Mouse (Mus musculus) adipose tissue, adult 10 weeks (tissue): ENCODE results near the gene Rlf. TPM values are rescaled to one million over a fixed set of nuclear protein-coding genes. Genes with fewer than 3 reads are reported as not detected.

Source experiments
- polyA plus RNA-seq: library from polyadenylated mRNA; stranded (reverse); fragments of 350-450 nt; fragmentation: Illumina TruSeq; extraction: RNeasy Lipid Tissue Mini Kit (QIAGEN cat#74804); gene quantifications from one replicate; pipeline ENCODE4 v1.2.3, GENCODE M21; 2014; ENCODE audit warnings: low read depth, low replicate concordance

Rlf gene
- polyA plus RNA-seq, result 10.7 TPM

GRCm38 (mm10) chr4:121214793-121215304 lies at the start of gene Rlf:
Gene Rlf (minus strand): TSS chr4:121215084.

GRCm38 (mm10) chr4:121109126-121109525 lies 105.8 kb downstream of the Rlf start, which contains the start of gene Tmco2:
Gene Tmco2 (minus strand): TSS chr4:121109226.

DNA sequence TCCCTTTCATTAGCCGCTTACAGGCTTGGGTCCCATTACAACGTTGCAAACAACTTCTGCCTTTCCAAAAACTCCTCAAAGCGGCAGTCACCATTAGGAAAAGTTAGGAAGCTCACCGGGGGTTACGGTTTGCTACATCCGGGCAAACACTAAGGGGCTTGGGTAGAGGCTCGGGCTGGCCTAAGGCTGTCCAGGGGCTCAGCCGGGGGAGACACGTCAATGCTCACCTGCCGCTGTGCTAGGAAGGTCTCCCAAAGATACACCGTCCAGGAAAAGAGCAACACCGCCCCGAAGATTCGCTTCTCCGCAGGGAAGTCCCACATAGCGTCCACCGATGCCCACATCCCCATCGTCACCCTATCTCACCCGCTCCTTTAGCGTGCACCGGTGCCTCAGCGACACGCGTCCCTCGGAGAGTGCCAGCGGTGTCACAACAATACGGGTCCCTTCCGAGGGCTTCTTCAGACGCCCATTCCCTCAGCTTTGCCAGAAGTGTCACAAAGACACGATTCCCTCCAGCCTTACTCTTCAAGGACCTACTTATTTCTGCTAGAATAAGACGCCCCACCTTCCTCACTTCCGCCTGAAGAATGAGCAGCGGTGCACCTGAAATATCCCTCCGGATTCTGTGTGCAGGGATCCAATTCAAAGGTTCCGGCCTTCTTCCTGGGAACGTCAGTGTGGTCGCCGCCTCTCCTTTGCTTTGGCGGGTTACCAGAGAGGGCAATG lies 117.1 kb downstream of the Rlf start, which contains the start of gene Zmpste24:
Gene Zmpste24 (minus strand): TSS at position 592 of the 729 bp plus-strand sequence.

Other genes with a start within 250 kb of the Rlf start
- 19.8 TPM for gene Smap2, start 197.8 kb downstream of the Rlf start, polyA plus RNA-seq
- 0.55 TPM for gene Col9a2, start 175.7 kb downstream of the Rlf start, polyA plus RNA-seq
- 42.5 TPM for gene Zmpste24, start 116.8 kb downstream of the Rlf start, polyA plus RNA-seq
- gene Tmco2, start 105.9 kb downstream of the Rlf start, polyA plus RNA-seq, result 6.2 TPM
- not detected for gene Gm12888, start 109.8 kb upstream of the Rlf start, polyA plus RNA-seq
- not detected for gene Gm12886, start 208.0 kb upstream of the Rlf start, polyA plus RNA-seq